Mouse (Mus musculus): ENCODE data around the gene Spcs2. TPM values are rescaled to one million over a fixed set of nuclear protein-coding genes. Genes with fewer than 3 reads are reported as not detected.
A peak's percentile ranks its signal among the peaks of the same experiment; 100 is the strongest.

Gene Spcs2
- polyA plus RNA-seq, 1 experiment: 104 TPM

GRCm38 (mm10) chr7:99890168-99890755 lies 27.0 kb upstream of the Spcs2 start:
- H3K4me1 ChIP-seq (ENCODE audit: control insufficient read depth, insufficient read depth, low read length): no peaks in the 10 kb centered on the region
- H3K36me3 ChIP-seq (ENCODE audit: control insufficient read depth, insufficient read depth, low read length, poor library complexity, severe bottlenecking): no peaks in the 10 kb centered on the region

GRCm38 (mm10) chr7:99889175-99889880 lies 26.1 kb upstream of the Spcs2 start:
- Histone ChIP-seq H3K4me1 (ENCODE audit: control insufficient read depth, insufficient read depth, low read length) (no peaks in the 10 kb centered on the region), H3K36me3 (ENCODE audit: control insufficient read depth, insufficient read depth, low read length, poor library complexity, severe bottlenecking) (no peaks in the 10 kb centered on the region), H3K4me3 (ENCODE audit: low read depth, low read length) (no peak overlapping the region), H3K9me3 (replicated peaks; ENCODE audit: control insufficient read depth, insufficient read depth, low read length, poor library complexity, severe bottlenecking) (no peaks in the 10 kb centered on the region), H3K27ac (ENCODE audit: insufficient read depth, low read length) (no peak overlapping the region), H3K9ac (ENCODE audit: low read depth, poor library complexity, severe bottlenecking) (no peak overlapping the region), H3K27me3 (ENCODE audit: control insufficient read depth, insufficient read depth, low read length, poor library complexity, severe bottlenecking) (no peaks in the 10 kb centered on the region)
- TF ChIP-seq CTCF (IDR thresholded peaks at IDR 0.05; ENCODE audit: low read depth, low read length) (peak; percentile 36), EP300 (IDR thresholded peaks at IDR 0.05; ENCODE audit: insufficient read depth, low read depth, low read length) (no peak), POLR2A (IDR thresholded peaks at IDR 0.05; ENCODE audit: insufficient read depth, low read length) (no peak)

More at GRCm38 (mm10) chr7:99890168-99890755, 27.0 kb upstream of the Spcs2 start:
- H3K27ac ChIP-seq (ENCODE audit: insufficient read depth, low read length): no peak overlapping the region
- TF ChIP-seq EP300 (IDR thresholded peaks at IDR 0.05; ENCODE audit: insufficient read depth, low read depth, low read length): no peak
- no peak overlapping the region for H3K4me3 ChIP-seq (ENCODE audit: low read depth, low read length)
- no peaks in the 10 kb centered on the region for H3K27me3 ChIP-seq (ENCODE audit: control insufficient read depth, insufficient read depth, low read length, poor library complexity, severe bottlenecking)
- H3K9me3 ChIP-seq (replicated peaks; ENCODE audit: control insufficient read depth, insufficient read depth, low read length, poor library complexity, severe bottlenecking): no peaks in the 10 kb centered on the region
- H3K9ac ChIP-seq (ENCODE audit: low read depth, poor library complexity, severe bottlenecking): no peak overlapping the region

DNA sequence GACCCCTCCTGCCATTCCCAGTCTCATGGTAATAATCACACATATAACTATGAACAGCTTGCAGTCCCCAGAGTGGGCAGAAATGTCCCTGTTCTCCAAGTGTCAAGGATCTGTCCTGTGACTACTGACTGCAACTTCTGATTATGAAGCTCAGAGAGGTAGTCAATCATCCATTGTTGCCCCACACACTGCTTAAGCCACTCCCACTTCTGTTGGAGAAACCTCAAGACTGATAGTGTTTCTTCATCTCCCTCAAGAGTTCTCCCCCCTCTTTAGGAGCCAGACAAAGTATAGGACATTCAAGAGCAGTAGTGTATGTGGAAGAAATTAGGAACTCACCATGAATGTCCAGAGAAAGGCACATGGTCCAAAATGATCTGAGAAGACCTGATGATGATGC lies 24.5 kb upstream of the Spcs2 start:
- Histone ChIP-seq H3K27ac (ENCODE audit: insufficient read depth, low read length) (no peak overlapping the region), H3K36me3 (ENCODE audit: control insufficient read depth, insufficient read depth, low read length, poor library complexity, severe bottlenecking) (no peaks in the 10 kb centered on the region), H3K4me3 (ENCODE audit: low read depth, low read length) (no peak overlapping the region), H3K4me1 (ENCODE audit: control insufficient read depth, insufficient read depth, low read length) (no peaks in the 10 kb centered on the region), H3K9me3 (replicated peaks; ENCODE audit: control insufficient read depth, insufficient read depth, low read length, poor library complexity, severe bottlenecking) (no peaks in the 10 kb centered on the region), H3K9ac (ENCODE audit: low read depth, poor library complexity, severe bottlenecking) (no peak overlapping the region), H3K27me3 (ENCODE audit: control insufficient read depth, insufficient read depth, low read length, poor library complexity, severe bottlenecking) (no peaks in the 10 kb centered on the region)
- no peak for TF ChIP-seq EP300 (IDR thresholded peaks at IDR 0.05; ENCODE audit: insufficient read depth, low read depth, low read length)
- no peak for TF ChIP-seq POLR2A (IDR thresholded peaks at IDR 0.05; ENCODE audit: insufficient read depth, low read length)
- no peak for TF ChIP-seq CTCF (IDR thresholded peaks at IDR 0.05; ENCODE audit: low read depth, low read length)

DNA sequence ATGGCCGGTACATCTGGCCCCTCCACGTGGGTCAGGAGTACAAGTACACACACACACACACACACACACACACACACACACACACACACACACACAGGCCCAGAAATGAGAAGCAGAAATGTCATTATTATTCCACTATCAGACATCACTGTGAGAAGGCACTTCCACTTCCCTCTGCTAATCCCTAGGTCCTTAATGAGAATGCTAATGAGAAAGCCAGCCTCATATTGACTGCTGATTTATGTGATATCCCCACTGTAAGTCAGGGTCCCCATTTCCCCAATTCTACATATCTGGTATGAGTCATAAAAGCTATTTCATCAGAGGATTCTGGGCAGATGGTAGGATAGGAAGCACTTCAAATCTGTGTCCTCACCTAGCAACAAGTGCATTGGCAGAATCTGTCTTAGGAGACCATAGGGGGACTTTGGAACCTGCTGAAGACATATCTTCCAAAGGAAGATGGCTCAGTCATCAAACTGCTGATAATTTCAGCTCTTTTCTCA lies 24.0 kb upstream of the Spcs2 start:
- Histone ChIP-seq H3K4me1 (ENCODE audit: control insufficient read depth, insufficient read depth, low read length) (no peaks in the 10 kb centered on the region), H3K9ac (ENCODE audit: low read depth, poor library complexity, severe bottlenecking) (no peak overlapping the region), H3K27ac (ENCODE audit: insufficient read depth, low read length) (no peak overlapping the region), H3K4me3 (ENCODE audit: low read depth, low read length) (no peak overlapping the region), H3K36me3 (ENCODE audit: control insufficient read depth, insufficient read depth, low read length, poor library complexity, severe bottlenecking) (no peaks in the 10 kb centered on the region), H3K27me3 (ENCODE audit: control insufficient read depth, insufficient read depth, low read length, poor library complexity, severe bottlenecking) (no peaks in the 10 kb centered on the region), H3K9me3 (replicated peaks; ENCODE audit: control insufficient read depth, insufficient read depth, low read length, poor library complexity, severe bottlenecking) (no peaks in the 10 kb centered on the region)
- TF ChIP-seq CTCF (IDR thresholded peaks at IDR 0.05; ENCODE audit: low read depth, low read length) (no peak), POLR2A (IDR thresholded peaks at IDR 0.05; ENCODE audit: insufficient read depth, low read length) (no peak), EP300 (IDR thresholded peaks at IDR 0.05; ENCODE audit: insufficient read depth, low read depth, low read length) (no peak)

GRCm38 (mm10) chr7:99878254-99878653 lies 15.0 kb upstream of the Spcs2 start:
- Histone ChIP-seq H3K27me3 (ENCODE audit: control insufficient read depth, insufficient read depth, low read length, poor library complexity, severe bottlenecking) (no peaks in the 10 kb centered on the region), H3K4me3 (ENCODE audit: low read depth, low read length) (no peak overlapping the region), H3K27ac (ENCODE audit: insufficient read depth, low read length) (no peak overlapping the region), H3K9me3 (replicated peaks; ENCODE audit: control insufficient read depth, insufficient read depth, low read length, poor library complexity, severe bottlenecking) (no peaks in the 10 kb centered on the region), H3K9ac (ENCODE audit: low read depth, poor library complexity, severe bottlenecking) (no peak overlapping the region), H3K4me1 (ENCODE audit: control insufficient read depth, insufficient read depth, low read length) (no peaks in the 10 kb centered on the region), H3K36me3 (ENCODE audit: control insufficient read depth, insufficient read depth, low read length, poor library complexity, severe bottlenecking) (no peaks in the 10 kb centered on the region)
- TF ChIP-seq POLR2A (IDR thresholded peaks at IDR 0.05; ENCODE audit: insufficient read depth, low read length) (no peak), CTCF (IDR thresholded peaks at IDR 0.05; ENCODE audit: low read depth, low read length) (no peak), EP300 (IDR thresholded peaks at IDR 0.05; ENCODE audit: insufficient read depth, low read depth, low read length) (no peak)

- Histone ChIP-seq H3K27me3 (ENCODE audit: control insufficient read depth, insufficient read depth, low read length, poor library complexity, severe bottlenecking) (no peaks in the 10 kb centered on the region), H3K4me3 (ENCODE audit: low read depth, low read length) (no peak overlapping the region), H3K27ac (ENCODE audit: insufficient read depth, low read length) (no peak overlapping the region), H3K36me3 (ENCODE audit: control insufficient read depth, insufficient read depth, low read length, poor library complexity, severe bottlenecking) (no peaks in the 10 kb centered on the region), H3K9me3 (replicated peaks; ENCODE audit: control insufficient read depth, insufficient read depth, low read length, poor library complexity, severe bottlenecking) (no peaks in the 10 kb centered on the region), H3K4me1 (ENCODE audit: control insufficient read depth, insufficient read depth, low read length) (no peaks in the 10 kb centered on the region), H3K9ac (ENCODE audit: low read depth, poor library complexity, severe bottlenecking) (no peak overlapping the region)
- TF ChIP-seq EP300 (IDR thresholded peaks at IDR 0.05; ENCODE audit: insufficient read depth, low read depth, low read length) (no peak), CTCF (IDR thresholded peaks at IDR 0.05; ENCODE audit: low read depth, low read length) (peak; percentile 83)
Measured at GRCm38 (mm10) chr7:99876345-99876744, 13.1 kb upstream of the Spcs2 start.
